Mouse (Mus musculus): Measurements from ENCODE around the gene Sf3b3.
A peak's percentile ranks its signal among the peaks of the same experiment; 100 is the strongest.

The Sf3b3 gene

DNA sequence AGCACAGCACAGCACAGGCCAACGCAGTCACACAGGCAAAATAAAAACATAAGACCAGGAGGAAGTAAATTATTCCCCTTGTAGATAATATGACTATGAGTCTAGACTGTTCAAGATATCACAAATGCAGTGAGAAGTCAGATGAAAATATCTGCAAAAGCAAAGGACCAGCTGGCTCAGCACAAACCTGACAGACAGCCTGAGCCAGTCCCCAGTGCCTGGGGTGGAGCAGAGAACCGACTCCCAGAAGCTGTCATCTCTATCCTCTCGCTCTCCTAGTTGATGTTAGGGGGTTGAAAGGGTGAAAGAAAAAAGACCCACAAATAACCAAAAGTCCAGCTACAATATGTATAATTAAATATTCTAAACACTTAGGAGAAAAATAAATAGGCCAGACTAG lies 70.9 kb downstream of the Sf3b3 start:
- DNase-seq (ENCODE audit: low read depth), result no peak

DNA sequence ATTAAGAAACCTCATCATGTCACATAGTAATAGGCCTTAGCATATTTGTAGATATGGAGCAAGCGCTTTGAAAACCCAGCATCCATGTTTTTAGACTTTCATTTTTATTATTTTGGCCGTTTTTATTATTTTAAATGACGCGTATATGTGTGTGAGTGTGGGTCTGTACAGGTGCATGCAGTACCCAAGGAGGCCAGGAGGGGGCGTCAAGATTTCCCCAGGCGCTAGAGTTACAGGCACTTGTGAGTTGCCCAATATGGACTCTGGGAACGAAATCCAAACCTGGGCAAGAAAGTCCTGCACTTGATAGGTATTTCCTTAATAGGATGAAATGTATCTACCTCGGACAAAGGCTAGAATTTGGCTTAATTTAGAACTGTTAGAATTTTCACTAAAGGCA lies 71.3 kb downstream of the Sf3b3 start:
- DNase-seq (ENCODE audit: low read depth), result peak; percentile 6

DNA sequence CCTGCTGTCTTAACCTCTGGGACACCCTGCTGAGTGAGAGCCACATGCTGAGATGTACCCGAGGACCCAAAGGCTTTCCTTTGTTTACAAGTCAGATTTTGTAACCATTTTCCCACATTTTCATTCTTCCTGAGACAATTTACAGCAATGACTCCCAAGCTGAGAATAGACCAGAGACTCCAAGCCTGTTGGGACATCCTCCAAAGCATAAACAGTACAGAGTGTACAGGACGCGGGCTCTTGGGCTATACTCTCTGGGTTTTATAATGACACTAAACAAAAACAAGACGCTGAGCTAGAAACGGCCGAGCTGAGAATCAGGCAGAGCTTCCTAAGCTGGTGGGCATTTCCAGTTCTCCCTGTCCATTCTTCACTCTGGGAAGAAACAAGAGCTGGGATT lies 71.9 kb downstream of the Sf3b3 start:
- no peak for DNase-seq (ENCODE audit: low read depth)

DNA sequence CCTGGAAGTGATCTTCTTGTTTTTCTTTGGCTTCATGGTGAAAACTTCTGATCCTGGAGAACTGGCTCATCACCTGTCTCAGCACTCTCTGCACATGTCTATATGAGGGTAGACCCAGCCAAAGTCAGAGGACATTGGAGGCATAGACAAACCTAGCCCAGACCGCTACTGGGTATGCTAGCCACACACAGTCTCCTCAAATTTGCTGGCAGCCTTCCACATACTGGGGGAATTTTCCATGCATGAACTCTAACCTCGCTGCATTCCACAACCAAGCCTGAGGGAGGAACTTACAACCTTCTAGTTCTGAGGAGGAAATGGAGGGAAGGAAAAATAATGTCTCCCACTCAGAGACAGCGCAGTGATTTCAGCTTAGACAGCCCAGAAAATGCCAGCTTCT lies 72.5 kb downstream of the Sf3b3 start:
- DNase-seq (ENCODE audit: low read depth), result no peak

DNA sequence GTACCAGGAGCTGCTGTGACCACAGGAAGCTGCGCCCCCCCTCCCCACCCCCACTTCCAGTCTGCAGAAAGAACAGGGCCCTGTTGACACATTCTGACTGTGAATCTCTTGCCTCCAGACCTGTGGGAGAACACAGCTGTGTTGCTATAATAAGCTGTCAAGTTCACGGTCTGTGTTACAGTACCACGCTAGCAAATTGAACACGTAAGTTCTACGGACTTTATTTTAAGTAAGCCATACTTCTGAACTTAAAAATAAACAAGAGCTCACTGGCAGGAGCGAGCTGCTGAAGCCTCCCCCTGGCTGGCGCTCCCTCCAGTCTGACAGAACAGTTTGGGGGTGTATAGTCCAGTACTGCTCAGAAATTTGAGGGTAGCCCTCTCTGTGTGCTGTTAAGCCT lies 74.1 kb downstream of the Sf3b3 start:
- no peak for DNase-seq (ENCODE audit: low read depth)

DNA sequence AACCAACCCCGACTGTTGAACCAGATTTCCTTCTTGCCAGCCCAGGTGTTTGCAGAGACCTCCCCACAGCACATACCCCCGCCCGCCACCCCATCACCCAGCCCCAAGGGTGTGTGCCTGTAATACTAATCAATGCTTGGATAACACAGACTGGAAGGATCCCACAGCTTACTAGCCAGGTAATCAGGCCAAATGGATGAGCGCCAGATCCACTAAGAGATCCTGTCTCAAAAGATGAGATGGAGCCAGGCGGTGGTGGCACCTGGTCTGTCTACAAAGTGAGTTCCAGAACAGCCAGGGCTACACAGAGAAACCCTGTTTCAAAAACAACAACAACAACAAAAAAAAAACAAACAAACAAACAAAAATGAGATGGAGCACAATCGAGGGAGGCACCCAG lies 79.3 kb downstream of the Sf3b3 start:
- no peak for DNase-seq (ENCODE audit: low read depth)

DNA sequence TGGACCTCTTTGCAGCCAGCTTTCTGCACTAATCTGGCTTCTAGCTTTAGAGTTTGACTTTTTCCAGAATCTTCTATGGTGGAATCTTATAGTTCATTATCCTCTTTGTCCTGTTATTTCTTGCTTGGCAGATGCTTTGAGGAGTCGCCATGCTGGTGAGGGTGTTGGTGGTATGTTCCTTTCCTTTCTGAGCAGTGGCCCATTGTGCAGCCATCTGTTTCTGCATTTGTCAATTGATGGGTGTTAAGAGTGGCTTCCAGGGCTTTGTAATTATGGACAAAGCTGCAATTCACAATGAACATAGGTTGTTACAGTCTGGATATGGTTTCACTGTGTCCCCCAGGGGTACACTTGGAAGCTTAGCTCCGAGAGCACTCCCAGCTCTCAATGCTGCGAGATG lies 81.9 kb downstream of the Sf3b3 start:
- no peak for DNase-seq (ENCODE audit: low read depth)

DNA sequence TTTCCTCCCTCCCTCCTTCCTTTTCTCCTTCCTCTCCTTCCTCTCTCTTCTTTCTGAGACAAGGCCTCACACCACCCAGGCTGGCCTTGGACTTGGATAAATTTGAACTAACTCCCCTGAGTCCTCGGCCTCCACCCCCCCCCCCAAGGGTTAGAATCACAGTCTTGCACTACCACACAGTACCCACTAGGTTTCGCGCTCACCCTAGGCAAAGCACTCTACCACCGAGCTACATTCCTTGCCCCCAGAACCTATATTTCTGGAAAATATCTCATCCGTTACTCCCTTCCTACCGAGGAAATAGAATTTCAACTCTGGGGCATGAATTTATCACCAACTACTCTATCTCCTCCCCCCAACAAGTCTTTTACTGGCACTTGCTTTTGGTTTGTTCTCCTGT lies 84.6 kb downstream of the Sf3b3 start:
- DNase-seq (ENCODE audit: low read depth), result no peak

DNA sequence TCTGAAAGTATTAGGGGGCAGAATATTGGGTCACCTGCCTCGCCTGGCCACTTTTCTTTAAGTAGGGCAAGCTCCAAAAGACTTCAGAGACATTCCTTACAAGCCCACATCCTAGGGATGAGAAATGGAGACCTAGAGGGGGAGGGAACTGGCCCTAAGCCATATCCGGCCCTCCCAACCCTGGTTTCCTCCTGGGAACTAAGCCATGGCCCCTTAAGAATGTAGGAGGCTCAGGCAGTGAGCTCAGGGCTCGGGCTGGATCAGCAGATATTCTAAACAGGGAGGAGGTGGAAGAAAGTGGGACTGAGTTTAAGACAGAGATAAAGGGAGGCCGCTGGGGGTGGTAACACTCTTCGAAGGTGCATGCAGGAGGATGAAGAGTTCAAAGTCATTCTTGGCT lies 85.4 kb downstream of the Sf3b3 start:
- DNase-seq (ENCODE audit: low read depth), result no peak

DNA sequence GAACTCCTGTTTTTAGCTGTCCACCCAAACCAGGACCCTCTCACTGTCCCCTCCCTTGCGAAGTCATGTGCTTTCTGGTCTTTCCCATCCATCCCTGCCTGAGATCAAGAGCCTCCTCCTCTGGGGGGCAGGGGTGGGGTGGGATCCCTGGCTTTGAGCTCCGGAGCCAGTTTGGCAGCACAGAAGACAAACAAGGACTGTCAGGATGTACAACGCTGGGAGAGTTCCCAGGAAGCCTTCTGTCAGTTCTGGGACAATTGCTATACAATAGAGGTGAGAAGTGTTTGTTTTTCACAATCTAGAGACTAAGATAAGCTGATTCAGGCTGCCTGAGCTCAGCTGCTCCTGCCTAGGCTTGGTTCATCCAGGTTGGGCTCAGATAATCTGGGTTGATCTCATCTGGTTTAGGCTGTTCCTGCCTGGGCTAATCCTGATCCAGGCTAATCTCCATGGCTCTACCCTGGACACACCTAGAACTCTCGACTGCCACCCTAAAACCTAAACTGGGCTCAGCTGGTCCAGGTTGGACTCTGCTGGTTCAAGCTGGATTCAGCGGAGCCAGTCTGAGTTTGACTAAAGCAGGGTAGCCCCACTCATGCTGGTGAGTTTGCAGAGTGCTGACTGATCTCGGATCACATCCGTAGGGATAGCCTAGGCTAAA lies 86.2 kb downstream of the Sf3b3 start:
- DNase-seq (ENCODE audit: low read depth), result no peak
